Mouse (Mus musculus) olfactory bulb, adult 2 months (tissue): ENCODE results near the gene Cebpzos.
A peak's percentile ranks its signal among the peaks of the same experiment; 100 is the strongest.

ENCODE experiments used
- CTCF ChIP-seq: fragments of 200-500 bp; IDR thresholded peaks from 2 replicates; pipeline ENCODE4 v1.5.1; 2012; ENCODE audit warnings: low read depth, mild to moderate bottlenecking, low read length, moderate library complexity; ENCODE audit not compliant: insufficient read depth
- POLR2A ChIP-seq: fragments of 200-500 bp; IDR thresholded peaks from 2 replicates; pipeline ENCODE4 v1.6.1; 2012; ENCODE audit warnings: mild to moderate bottlenecking, low read depth, low read length, moderate library complexity; ENCODE audit not compliant: insufficient read depth

DNA sequence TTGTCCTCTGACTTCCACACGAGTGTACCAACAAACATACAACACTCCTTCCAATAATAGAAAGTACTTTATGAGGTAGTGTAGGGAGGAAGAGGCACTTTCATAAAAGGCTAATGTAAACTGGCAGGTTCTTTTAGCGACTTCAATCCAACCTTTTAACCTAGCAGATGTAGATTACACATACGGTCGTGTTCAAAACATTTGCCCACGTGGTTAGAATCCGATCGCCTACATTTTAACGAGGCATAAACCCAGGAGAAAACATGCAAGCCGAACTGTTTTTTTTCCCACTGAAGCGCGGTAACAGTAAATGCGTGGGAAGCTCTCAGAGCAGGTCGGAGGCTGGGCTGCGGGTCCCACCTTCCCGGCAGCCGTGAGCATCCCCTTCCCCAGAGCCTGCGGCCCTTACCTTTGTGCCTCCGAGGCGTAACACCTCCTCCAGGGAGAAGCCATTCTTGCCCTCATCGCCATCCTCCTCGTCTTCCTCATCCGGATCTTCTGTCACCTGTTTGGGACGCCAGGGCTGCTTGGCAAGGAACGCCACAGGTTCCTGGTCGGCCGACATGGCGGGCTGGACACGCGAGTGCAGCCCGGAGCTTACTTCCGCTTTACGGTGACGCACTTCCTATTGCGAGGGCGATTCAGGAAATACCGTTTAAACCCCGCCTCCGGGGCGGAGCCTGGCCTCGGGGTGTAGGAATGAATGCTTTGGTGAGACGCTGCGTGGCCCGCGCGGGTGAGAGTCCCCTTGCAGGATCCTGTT is 20.3 kb downstream of the Cebpzos start, which contains the start of the genes Cebpz and Ndufaf7:
- TF ChIP-seq CTCF = no peak
- peak; percentile 66 for TF ChIP-seq POLR2A
